Mouse (Mus musculus) inflammation-experienced regulatory T-cells, adult 6 months (primary cell): ENCODE results near the gene Lmx1b. TPM values are rescaled to one million over a fixed set of nuclear protein-coding genes. Genes with fewer than 3 reads are reported as not detected.

Source experiments
- ATAC-seq: one replicate; pipeline ENCODE4 v1.8.0; 2017
- polyA plus RNA-seq, 3 experiments: library from polyadenylated mRNA; unstranded; fragments of 100-300 nt; shearing (Covaris generic); gene quantifications; one replicate each; pipeline ENCODE4 v1.2.1; 2017

The Lmx1b gene
- polyA plus RNA-seq, 3 experiments from 2014 or later = not detected

GRCm38 (mm10) chr2:33630081-33631021, 10.0 kb downstream of the Lmx1b start:
- ATAC-seq = no peak

GRCm38 (mm10) chr2:33629641-33630040, 10.7 kb downstream of the Lmx1b start:
- no peak for ATAC-seq

GRCm38 (mm10) chr2:33628791-33629190, 11.5 kb downstream of the Lmx1b start:
- no peak for ATAC-seq

- ATAC-seq = no peak
Observed at GRCm38 (mm10) chr2:33627058-33627375, 13.3 kb downstream of the Lmx1b start.

DNA sequence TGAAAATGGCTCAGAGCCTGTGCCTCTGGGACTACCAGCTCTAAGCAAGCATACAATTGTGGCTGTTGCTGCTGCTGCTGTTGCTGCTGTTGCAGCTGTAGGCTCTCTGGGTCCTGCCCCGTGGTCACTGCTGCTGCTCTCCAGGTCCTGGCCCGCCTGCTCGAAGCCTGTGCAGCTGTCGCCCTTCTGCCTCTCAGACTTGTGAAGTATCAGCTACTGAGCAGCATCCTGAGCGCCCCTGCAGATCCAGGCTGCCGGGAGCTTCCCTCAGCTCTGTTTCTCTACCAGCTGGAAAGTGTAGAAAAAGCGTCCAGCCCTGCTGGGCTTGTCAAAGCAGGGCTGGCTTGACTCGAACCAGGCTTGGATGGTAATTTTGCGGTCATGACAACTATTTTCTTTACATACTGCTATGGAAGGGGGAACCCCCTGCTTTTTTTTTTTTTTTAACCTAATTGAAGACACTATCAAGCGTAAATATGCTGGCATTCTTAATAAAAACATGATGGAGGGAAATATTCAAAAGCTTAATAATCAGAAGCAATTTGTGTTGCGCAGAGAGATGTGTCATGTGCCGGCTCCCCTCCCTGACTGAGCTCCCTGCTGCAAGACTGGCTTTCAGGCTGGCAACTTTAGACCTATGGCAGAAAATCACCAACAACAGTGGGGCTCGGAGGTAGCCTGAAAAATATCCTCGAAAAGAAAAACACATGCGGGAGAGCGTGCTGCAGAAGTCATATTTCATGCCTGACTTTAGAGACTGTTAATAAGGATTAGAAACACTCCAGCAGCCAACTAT, 13.9 kb downstream of the Lmx1b start:
- ATAC-seq = no peak

DNA sequence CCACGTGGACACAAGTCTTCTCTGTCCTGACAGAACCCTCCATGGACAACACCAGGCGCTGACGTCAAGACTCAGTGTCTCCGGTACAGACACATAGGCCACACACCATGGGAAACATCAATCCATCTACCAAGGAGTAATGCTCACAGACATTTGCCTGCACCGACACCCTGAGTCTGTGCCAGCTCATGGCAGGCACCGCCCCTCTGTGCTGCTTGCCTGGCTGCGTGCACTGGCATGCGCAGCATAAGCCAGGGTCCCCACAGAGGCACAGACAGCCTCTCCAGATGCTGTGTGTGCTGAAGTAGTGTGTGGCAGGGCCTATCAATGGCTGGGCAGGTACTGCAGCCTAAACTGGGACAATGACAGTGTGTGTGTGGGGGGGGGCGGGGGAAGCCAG, 22.6 kb downstream of the Lmx1b start:
- no peak for ATAC-seq

- no peak for ATAC-seq
Observed at GRCm38 (mm10) chr2:33616411-33616843, 23.9 kb downstream of the Lmx1b start.

- no peak for ATAC-seq
Observed at GRCm38 (mm10) chr2:33615843-33616344, 24.4 kb downstream of the Lmx1b start.

DNA sequence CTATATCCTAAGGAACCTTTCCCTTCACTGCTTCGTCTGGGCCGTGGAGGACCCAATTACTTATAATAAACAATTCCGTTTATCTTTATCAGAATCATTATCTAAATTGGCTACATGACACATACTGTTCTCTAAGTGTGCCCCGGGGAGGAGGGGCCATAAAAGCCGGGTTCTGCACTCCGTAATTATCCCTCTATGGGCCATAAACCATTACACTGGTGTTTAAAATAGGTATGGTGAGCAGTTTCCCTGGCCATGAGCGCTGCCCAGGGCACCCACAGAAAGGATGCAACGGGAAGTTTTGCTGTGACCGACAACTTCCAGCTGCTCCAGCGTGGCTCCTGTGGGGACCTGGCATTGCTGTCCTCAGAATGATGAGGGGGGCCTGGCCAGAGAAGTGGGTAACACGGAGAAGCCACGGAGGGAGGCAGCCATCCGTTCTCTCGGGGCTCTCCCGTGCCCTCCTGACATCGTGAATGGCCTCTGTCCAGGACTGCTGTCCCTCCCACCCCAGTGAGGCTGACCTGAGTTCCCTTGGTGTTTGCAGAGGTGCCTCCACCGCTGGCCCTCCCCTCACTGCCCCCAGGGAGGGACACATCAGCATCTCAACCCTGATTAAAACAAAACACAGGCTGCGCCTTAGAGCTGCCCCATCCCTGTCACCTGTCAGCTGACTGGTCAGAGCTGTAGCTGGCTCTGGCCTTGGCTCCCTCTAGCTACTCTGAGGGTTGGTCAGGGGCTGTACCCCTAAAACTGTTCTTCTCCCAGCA, 34.6 kb downstream of the Lmx1b start:
- no peak for ATAC-seq

- no peak for ATAC-seq
Observed at GRCm38 (mm10) chr2:33604846-33605486, 35.3 kb downstream of the Lmx1b start.

- no peak for ATAC-seq
Observed at GRCm38 (mm10) chr2:33600520-33600919, 39.8 kb downstream of the Lmx1b start.

- no peak for ATAC-seq
Observed at GRCm38 (mm10) chr2:33597384-33597783, 42.9 kb downstream of the Lmx1b start.

- ATAC-seq = no peak
Observed at GRCm38 (mm10) chr2:33595085-33595423, 45.3 kb downstream of the Lmx1b start.

- ATAC-seq = no peak
Observed at GRCm38 (mm10) chr2:33594181-33595084, 45.9 kb downstream of the Lmx1b start.

DNA sequence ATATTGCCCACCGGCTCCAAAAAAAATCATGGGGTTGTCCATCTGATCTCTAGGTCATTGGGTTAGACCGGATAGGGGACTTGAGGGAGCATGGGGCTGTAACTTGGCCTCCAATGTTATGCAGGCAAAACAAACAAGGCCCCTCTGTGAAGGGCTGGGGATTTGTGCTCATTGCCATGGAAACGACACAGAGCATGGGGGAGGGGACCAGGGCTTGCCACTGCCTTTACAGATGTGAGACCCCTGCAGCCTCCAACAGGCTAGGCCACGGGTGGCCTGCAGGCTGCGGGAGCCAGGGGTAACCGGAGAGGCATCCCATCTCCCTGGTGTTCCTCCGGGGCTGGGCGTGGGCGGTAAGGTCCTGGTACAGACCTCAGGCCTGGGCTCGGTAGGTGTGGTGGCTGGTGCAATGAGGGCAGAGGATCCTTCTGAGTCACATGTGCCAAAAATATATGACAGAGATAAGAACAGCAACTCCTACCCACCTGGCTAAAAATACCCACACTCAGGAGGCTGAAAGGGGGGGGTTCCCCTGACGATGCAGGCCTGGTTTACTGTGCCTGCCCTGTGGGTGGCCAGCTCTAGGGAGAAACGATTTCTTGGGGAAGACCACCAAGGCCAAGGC, 47.3 kb downstream of the Lmx1b start:
- no peak for ATAC-seq

DNA sequence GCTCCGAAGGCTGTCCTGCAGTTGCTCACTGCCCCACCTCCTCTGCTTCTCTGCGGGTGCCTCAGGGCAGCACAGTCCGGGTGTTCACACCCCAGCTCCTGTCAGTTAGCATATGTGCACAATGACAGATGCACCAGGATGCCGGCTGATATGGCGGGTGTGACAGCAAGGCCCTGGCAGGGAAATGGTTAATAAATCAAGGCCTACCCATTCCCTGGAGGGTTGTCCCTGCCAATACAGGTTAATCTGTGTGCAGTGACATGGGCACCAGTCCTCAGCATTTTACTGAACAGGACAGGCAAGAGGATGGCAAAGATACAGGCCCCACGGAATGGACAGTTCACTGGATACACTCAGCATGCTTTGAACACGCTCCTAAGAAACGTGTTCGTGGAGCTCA, 51.0 kb downstream of the Lmx1b start:
- no peak for ATAC-seq

GRCm38 (mm10) chr2:33584937-33585910, 55.1 kb downstream of the Lmx1b start:
- no peak for ATAC-seq

DNA sequence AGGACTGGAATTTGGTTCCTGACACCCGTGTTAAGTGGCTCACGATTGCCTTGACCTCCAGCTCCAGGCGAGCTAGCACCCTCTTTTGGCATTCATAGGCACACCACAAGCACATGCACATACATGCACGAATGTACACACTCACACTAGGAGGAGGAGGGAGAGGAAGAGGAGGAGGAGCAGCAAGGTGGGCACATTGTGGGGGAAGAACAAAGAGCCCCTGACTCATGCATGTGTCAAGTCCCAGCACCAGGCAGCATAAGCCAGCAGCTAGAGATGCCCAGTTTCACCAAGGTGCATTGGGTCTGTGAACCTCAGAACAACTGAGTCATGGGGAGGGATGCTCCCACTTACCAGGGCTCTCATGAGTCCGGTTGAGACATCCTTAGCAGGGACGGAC, 56.5 kb downstream of the Lmx1b start:
- no peak for ATAC-seq

GRCm38 (mm10) chr2:33583317-33583716, 57.0 kb downstream of the Lmx1b start:
- no peak for ATAC-seq
